Mouse (Mus musculus) heart, embryonic 14.5 days (tissue): ENCODE data around the gene Tmem150a. TPM values are rescaled to one million over a fixed set of nuclear protein-coding genes. Genes with fewer than 3 reads are reported as not detected.

Experiments
- ATAC-seq: fragments of 200-750 bp; cut with Nextera tagmentation; 2 replicates; pipeline ENCODE4 v1.8.0; 2017; ENCODE audit warnings: low read depth, moderate TSS enrichment; ENCODE audit not compliant: insufficient number of reproducible peaks, insufficient read depth, low FRiP score
- H3K27ac ChIP-seq, 2 experiments: fragments of 200-500 bp in 1 of 2; fragments of 300-500 bp in 1 of 2; sonication (generic) in 1 of 2; replicated peaks in 1 of 2; 2 replicates each; pipeline ENCODE4 v1.5.1; 2012 to 2014; ENCODE audit warnings: low read depth in 2 of 2, low read length in 2 of 2, control low read depth in 1 of 2, mild to moderate bottlenecking in 1 of 2, mixed read lengths in 1 of 2; ENCODE audit not compliant: control insufficient read depth in 1 of 2, insufficient read depth in 1 of 2
- H3K27me3 ChIP-seq: fragments of 300-500 bp; sonication (generic); 2 replicates; pipeline ENCODE4 v1.6.1; 2014; ENCODE audit warnings: mild to moderate bottlenecking, low read length, control low read depth; ENCODE audit not compliant: control insufficient read depth, insufficient read depth
- H3K36me3 ChIP-seq: fragments of 300-500 bp; sonication (generic); 2 replicates; pipeline ENCODE4 v1.6.1; 2014; ENCODE audit warnings: mild to moderate bottlenecking, control low read depth, low read length, mixed read lengths; ENCODE audit not compliant: control insufficient read depth, insufficient read depth
- H3K4me1 ChIP-seq, 2 experiments: fragments of 200-500 bp in 1 of 2; fragments of 300-500 bp in 1 of 2; sonication (generic) in 1 of 2; 2 replicates each; pipeline ENCODE4 v1.6.1; 2012 to 2014; ENCODE audit warnings: low read length in 2 of 2, control low read depth in 1 of 2, mixed read lengths in 1 of 2; ENCODE audit not compliant: control insufficient read depth in 2 of 2, insufficient read depth in 2 of 2
- H3K4me2 ChIP-seq: fragments of 300-500 bp; sonication (generic); 2 replicates; pipeline ENCODE4 v1.6.1; 2014; ENCODE audit warnings: mild to moderate bottlenecking, low read length
- H3K4me3 ChIP-seq, 2 experiments: fragments of 200-500 bp in 1 of 2; fragments of 300-500 bp in 1 of 2; sonication (generic) in 1 of 2; 2 replicates each; pipeline ENCODE4 v1.5.1; 2012 to 2014; ENCODE audit warnings: low read length in 2 of 2, mild to moderate bottlenecking in 2 of 2, control low read depth in 1 of 2, low read depth in 1 of 2, moderate library complexity in 1 of 2; ENCODE audit not compliant: control insufficient read depth in 1 of 2, insufficient read depth in 1 of 2
- H3K9ac ChIP-seq: fragments of 300-500 bp; sonication (generic); 2 replicates; pipeline ENCODE4 v1.6.1; 2014; ENCODE audit warnings: mild to moderate bottlenecking, low read length
- H3K9me3 ChIP-seq: fragments of 300-500 bp; sonication (generic); 2 replicates; pipeline ENCODE4 v1.6.1; 2016; ENCODE audit warnings: low read length, control low read depth; ENCODE audit not compliant: control insufficient read depth
- WGBS: fragments of 180-500 bp; shearing (Covaris S2); extraction: QIAGEN DNeasy Blood & Tissue Kit; methylation state at CpG from one replicate; pipeline ENCODE4 v1.1.7; 2014; 5-methylcytosine and 5-hydroxymethylcytosine counted together
- polyA plus RNA-seq: library from polyadenylated mRNA; unstranded; fragments of >200 nt; fragmentation: Nextera tagmentation; extraction: Ambion mirVana; gene quantifications from 2 replicates; pipeline ENCODE4 v1.2.1, GENCODE M21; 2014

The Tmem150a gene
- polyA plus RNA-seq, 1 experiment from 2014 or later: 14.4 TPM

GRCm38 (mm10) chr6:72344396-72345073, 10.7 kb upstream of the Tmem150a start:
- ATAC-seq: no peak
- 0% methylated on average over 41 of the region's 42 CpGs for WGBS
- Histone ChIP-seq H3K4me1 (peaks cover 0 to 28% of the 10 kb centered on the region in 2 experiments; a peak in 2 of 4 replicates), H3K9me3 (no peaks in the 10 kb centered on the region), H3K36me3 (peaks cover 27% of the 10 kb centered on the region), H3K4me2 (peak overlapping the region; percentile 92), H3K27me3 (no peaks in the 10 kb centered on the region), H3K27ac (peak overlapping the region; percentile 28 to 75; a peak in 3 of 4 replicates), H3K9ac (peak overlapping the region; percentile 94), H3K4me3 (peak overlapping the region; percentile 87 to 95)

- Histone ChIP-seq H3K9ac (peak within 1 kb of the TSS; percentile 94), H3K4me3 (peak within 1 kb of the TSS; percentile 87 to 95), H3K9me3 (no peaks in the 10 kb centered on the region), H3K27me3 (no peaks in the 10 kb centered on the region), H3K36me3 (peaks cover 29% of the 10 kb centered on the region), H3K27ac (peak within 1 kb of the TSS; percentile 75 to 79; a peak in 3 of 4 replicates), H3K4me2 (peak within 1 kb of the TSS; percentile 92), H3K4me1 (peaks cover 0 to 28% of the 10 kb centered on the region in 2 experiments; a peak in 2 of 4 replicates)
- peak; percentile 76 for ATAC-seq
- WGBS: under 1% methylated on average over 30 of the region's 30 CpGs
These were observed 10.1 kb upstream of the Tmem150a start, which contains the start of gene Usp39 for GRCm38 (mm10) chr6:72345074-72345567. Gene Usp39 (minus strand): TSS chr6:72345184.

GRCm38 (mm10) chr6:72345633-72346032, 9.6 kb upstream of the Tmem150a start:
- Histone ChIP-seq H3K4me3 (peak overlapping the region in 1 of 2 experiments; percentile 87; a peak in 2 of 4 replicates), H3K27me3 (no peaks in the 10 kb centered on the region), H3K4me1 (peaks cover 0 to 28% of the 10 kb centered on the region in 2 experiments; a peak in 2 of 4 replicates), H3K36me3 (peaks cover 34% of the 10 kb centered on the region), H3K9ac (peak overlapping the region; percentile 94; the same call in 1 of the 2 replicates), H3K9me3 (no peaks in the 10 kb centered on the region), H3K4me2 (peak overlapping the region; percentile 92), H3K27ac (peak overlapping the region in 1 of 2 experiments; percentile 75; a peak in 2 of 4 replicates)
- 49% methylated on average over 6 of the region's 6 CpGs for WGBS
- no peak for ATAC-seq

GRCm38 (mm10) chr6:72346261-72346660, 9.0 kb upstream of the Tmem150a start:
- no peak for ATAC-seq
- WGBS: 81% methylated on average over 4 of the region's 4 CpGs
- Histone ChIP-seq H3K36me3 (peaks cover 40% of the 10 kb centered on the region), H3K4me3 (peak overlapping the region in 1 of 2 experiments; percentile 70; a peak in 1 of 4 replicates), H3K9ac (no peak overlapping the region), H3K27ac (no peak overlapping the region), H3K4me2 (no peak overlapping the region), H3K27me3 (no peaks in the 10 kb centered on the region), H3K9me3 (no peaks in the 10 kb centered on the region), H3K4me1 (peaks cover 0 to 30% of the 10 kb centered on the region in 2 experiments; a peak in 2 of 4 replicates)

GRCm38 (mm10) chr6:72347166-72347941, 7.9 kb upstream of the Tmem150a start, which contains the start of gene 0610030E20Rik:
Gene 0610030E20Rik (plus strand): TSS chr6:72347317.
- ATAC-seq: peak; percentile 69
- H3K27ac ChIP-seq: peak within 1 kb of the TSS; percentile 83 to 85
- WGBS: under 1% methylated on average over 64 of the region's 72 CpGs
- peaks cover 35% of the 10 kb centered on the region for H3K36me3 ChIP-seq
- peak within 1 kb of the TSS; percentile 70 to 98 for H3K4me3 ChIP-seq
- H3K9ac ChIP-seq: peak within 1 kb of the TSS; percentile 84
- no peaks in the 10 kb centered on the region for H3K27me3 ChIP-seq
- H3K9me3 ChIP-seq: no peaks in the 10 kb centered on the region
- peak within 1 kb of the TSS; percentile 73 for H3K4me2 ChIP-seq
- peaks cover under 1 to 38% of the 10 kb centered on the region in 2 experiments; a peak in 3 of 4 replicates for H3K4me1 ChIP-seq

GRCm38 (mm10) chr6:72348411-72348810, 6.8 kb upstream of the Tmem150a start:
- Histone ChIP-seq H3K4me3 (no peak overlapping the region; a peak in 1 of 4 replicates), H3K4me1 (peaks cover 2 to 45% of the 10 kb centered on the region in 2 experiments; a peak in 3 of 4 replicates), H3K27ac (peak overlapping the region in 1 of 2 experiments; percentile 83; a peak in 1 of 4 replicates), H3K9ac (peak overlapping the region; percentile 42; the same call in 1 of the 2 replicates), H3K36me3 (peaks cover 30% of the 10 kb centered on the region), H3K27me3 (no peaks in the 10 kb centered on the region), H3K4me2 (peak overlapping the region; percentile 73), H3K9me3 (no peaks in the 10 kb centered on the region)
- 76% methylated on average over 10 of the region's 10 CpGs for WGBS
- no peak for ATAC-seq

GRCm38 (mm10) chr6:72350214-72350613, 5.0 kb upstream of the Tmem150a start:
- Histone ChIP-seq H3K4me2 (no peak overlapping the region), H3K9me3 (no peaks in the 10 kb centered on the region), H3K4me1 (peaks cover 4 to 40% of the 10 kb centered on the region in 2 experiments), H3K4me3 (no peak overlapping the region), H3K27me3 (no peaks in the 10 kb centered on the region), H3K9ac (no peak overlapping the region), H3K27ac (no peak overlapping the region), H3K36me3 (peaks cover 30% of the 10 kb centered on the region)
- no peak for ATAC-seq
- 88% methylated on average over 2 of the region's 2 CpGs for WGBS
